Mouse (Mus musculus): ENCODE data around the gene Cntnap2. TPM values are rescaled to one million over a fixed set of nuclear protein-coding genes. Genes with fewer than 3 reads are reported as not detected.
"Not testable (repeated sequence)": the region's sequence is repeated elsewhere in the genome, so short reads cannot be mapped to it uniquely, and the experiment has no call there.

The Cntnap2 gene
- polyA plus RNA-seq, 1 experiment from 2014 or later: 3.8 TPM

DNA sequence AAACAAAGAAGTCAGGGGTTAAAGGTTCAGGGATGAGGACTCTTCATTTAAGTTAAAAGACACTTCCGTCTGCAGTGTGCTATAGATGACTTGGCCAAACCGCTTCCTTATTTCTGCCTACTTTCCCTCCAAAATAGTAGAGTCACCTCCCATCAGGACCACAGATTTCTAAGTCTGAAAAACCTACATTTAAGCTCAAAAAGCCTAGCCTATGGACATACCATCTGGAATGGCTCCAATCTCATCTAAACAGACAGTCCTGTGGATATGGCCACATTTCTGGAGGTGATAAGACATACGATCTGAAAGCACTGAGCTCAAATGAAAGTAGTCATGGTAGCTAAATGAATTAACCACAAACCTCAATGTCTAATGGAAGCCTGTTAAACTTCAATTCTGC, 2212.4 kb downstream of the Cntnap2 start:
- Histone ChIP-seq H3K27ac (ENCODE audit: low read length) (no peak overlapping the region), H3K4me2 (replicated peaks; ENCODE audit: low read depth, low read length) (no peak overlapping the region), H3K36me3 (ENCODE audit: control insufficient read depth, insufficient read depth, low read length) (no peaks in the 10 kb centered on the region), H3K9ac (replicated peaks; ENCODE audit: low read depth, low read length) (no peak overlapping the region), H3K4me3 (ENCODE audit: low read depth, low read length) (no peak overlapping the region), H3K4me1 (ENCODE audit: control insufficient read depth, insufficient read depth, low read length) (no peaks in the 10 kb centered on the region), H3K27me3 (ENCODE audit: control insufficient read depth, insufficient read depth, low read length) (no peaks in the 10 kb centered on the region), H3K9me3 (ENCODE audit: control insufficient read depth, low read depth, low read length) (no peaks in the 10 kb centered on the region)
- WGBS: 84% methylated on average over 3 of the region's 3 CpGs
- no peak for ATAC-seq (ENCODE audit: insufficient number of reproducible peaks, insufficient read depth, low FRiP score, low read depth)

DNA sequence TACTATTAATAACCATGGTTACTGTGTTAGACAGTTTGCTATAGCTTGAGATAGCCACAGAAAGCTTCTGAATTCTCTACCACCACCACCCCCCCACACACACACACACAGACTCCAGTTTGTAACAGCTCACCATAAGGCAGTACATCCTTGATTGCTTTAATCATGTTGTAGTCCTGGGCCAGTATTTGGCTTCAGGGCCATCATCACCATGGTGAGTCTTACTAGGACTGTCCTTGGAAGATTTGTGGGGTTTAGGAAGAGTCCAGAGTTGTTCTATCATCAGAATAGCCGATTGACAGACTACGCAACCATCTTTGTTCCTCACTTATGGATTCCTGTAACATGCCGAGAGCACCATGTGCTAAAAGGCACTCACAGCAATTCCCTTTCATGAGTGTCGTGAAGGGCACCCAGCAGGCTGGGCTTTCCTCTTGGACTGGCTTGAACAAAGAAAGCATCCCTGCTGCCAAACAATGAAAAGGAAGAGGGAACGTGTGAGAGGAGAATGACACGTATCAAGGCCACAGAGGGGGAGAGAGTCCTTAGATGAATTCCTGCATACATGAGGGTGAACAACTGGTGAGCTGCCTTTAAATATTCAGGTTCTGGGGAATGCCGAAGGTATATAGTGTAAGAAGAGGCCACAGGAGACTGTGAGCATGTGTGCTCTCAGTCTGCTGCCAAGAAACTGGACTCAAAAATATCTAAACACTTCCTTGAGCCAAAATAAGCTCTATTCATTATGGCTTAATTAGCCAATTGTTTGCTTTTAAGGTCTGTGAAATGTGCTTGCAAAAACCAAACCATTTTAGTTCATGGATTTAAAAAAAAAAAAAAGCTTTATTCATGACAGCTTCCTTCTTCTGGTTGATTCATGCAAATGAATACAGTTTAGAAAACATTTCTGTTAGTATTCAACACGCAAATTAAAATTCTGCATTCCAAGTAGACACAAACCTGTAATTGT, 2213.7 kb downstream of the Cntnap2 start:
- Histone ChIP-seq H3K27ac (ENCODE audit: low read length) (no peak overlapping the region), H3K4me1 (ENCODE audit: control insufficient read depth, insufficient read depth, low read length) (no peaks in the 10 kb centered on the region), H3K4me3 (ENCODE audit: low read depth, low read length) (no peak overlapping the region), H3K27me3 (ENCODE audit: control insufficient read depth, insufficient read depth, low read length) (no peaks in the 10 kb centered on the region), H3K9me3 (ENCODE audit: control insufficient read depth, low read depth, low read length) (no peaks in the 10 kb centered on the region), H3K9ac (replicated peaks; ENCODE audit: low read depth, low read length) (no peak overlapping the region), H3K36me3 (ENCODE audit: control insufficient read depth, insufficient read depth, low read length) (no peaks in the 10 kb centered on the region), H3K4me2 (replicated peaks; ENCODE audit: low read depth, low read length) (no peak overlapping the region)
- ATAC-seq (ENCODE audit: insufficient number of reproducible peaks, insufficient read depth, low FRiP score, low read depth): no peak
- WGBS: 74% methylated on average over 8 of the region's 8 CpGs

DNA sequence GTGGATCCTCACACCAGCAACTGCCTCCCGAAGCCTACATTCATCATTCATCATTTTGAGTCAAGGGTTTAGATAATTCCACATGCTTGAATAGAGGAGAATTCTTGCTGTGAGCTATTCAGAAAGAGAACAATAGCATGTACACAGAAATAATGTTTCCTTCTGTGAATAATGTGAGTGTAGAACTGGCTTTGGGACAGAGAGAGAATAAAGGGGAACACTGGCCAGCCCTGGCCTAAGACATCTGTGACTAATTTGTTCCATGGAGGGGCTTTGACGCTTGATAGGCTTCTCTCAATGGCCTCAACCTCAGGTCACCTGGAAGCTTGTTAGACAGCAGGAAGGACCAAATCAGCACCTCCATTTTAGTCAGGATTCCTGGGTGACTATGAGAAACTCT, 2215.9 kb downstream of the Cntnap2 start:
- Histone ChIP-seq H3K27ac (ENCODE audit: low read length) (no peak overlapping the region), H3K4me3 (ENCODE audit: low read depth, low read length) (no peak overlapping the region), H3K27me3 (ENCODE audit: control insufficient read depth, insufficient read depth, low read length) (no peaks in the 10 kb centered on the region), H3K4me1 (ENCODE audit: control insufficient read depth, insufficient read depth, low read length) (no peaks in the 10 kb centered on the region), H3K9me3 (ENCODE audit: control insufficient read depth, low read depth, low read length) (no peaks in the 10 kb centered on the region), H3K4me2 (replicated peaks; ENCODE audit: low read depth, low read length) (no peak overlapping the region), H3K9ac (replicated peaks; ENCODE audit: low read depth, low read length) (no peak overlapping the region), H3K36me3 (ENCODE audit: control insufficient read depth, insufficient read depth, low read length) (no peaks in the 10 kb centered on the region)
- WGBS: 50% methylated on average over 2 of the region's 2 CpGs
- no peak for ATAC-seq (ENCODE audit: insufficient number of reproducible peaks, insufficient read depth, low FRiP score, low read depth)

DNA sequence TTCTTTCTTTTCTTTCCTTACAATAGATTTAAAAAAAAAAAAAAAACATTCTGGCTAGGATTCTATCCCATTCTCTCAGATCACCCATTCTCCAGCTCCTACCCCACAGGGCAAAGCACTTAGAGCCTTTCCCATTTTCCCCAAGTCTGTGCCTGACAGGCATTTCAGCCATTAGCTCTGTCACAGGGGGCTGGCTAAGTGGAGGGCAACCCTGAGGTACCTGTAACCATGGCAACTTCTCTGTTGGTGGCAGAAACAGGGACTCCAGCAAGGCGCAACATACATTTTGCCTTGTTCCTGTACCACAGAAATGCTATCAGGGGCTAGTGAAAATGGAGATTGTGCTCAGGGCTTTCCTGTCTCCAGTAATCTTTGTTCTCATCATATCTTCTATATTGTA, 2220.0 kb downstream of the Cntnap2 start:
- ATAC-seq (ENCODE audit: insufficient number of reproducible peaks, insufficient read depth, low FRiP score, low read depth): no peak
- no peak overlapping the region for H3K4me3 ChIP-seq (ENCODE audit: low read depth, low read length)
- no peaks in the 10 kb centered on the region for H3K9me3 ChIP-seq (ENCODE audit: control insufficient read depth, low read depth, low read length)
- H3K27ac ChIP-seq (ENCODE audit: low read length): no peak overlapping the region
- no peaks in the 10 kb centered on the region for H3K4me1 ChIP-seq (ENCODE audit: control insufficient read depth, insufficient read depth, low read length)
- no peak overlapping the region for H3K4me2 ChIP-seq (replicated peaks; ENCODE audit: low read depth, low read length)
- no peaks in the 10 kb centered on the region for H3K27me3 ChIP-seq (ENCODE audit: control insufficient read depth, insufficient read depth, low read length)
- 50% methylated on average over 1 of the region's 1 CpGs for WGBS
- H3K36me3 ChIP-seq (ENCODE audit: control insufficient read depth, insufficient read depth, low read length): no peaks in the 10 kb centered on the region
- no peak overlapping the region for H3K9ac ChIP-seq (replicated peaks; ENCODE audit: low read depth, low read length)

DNA sequence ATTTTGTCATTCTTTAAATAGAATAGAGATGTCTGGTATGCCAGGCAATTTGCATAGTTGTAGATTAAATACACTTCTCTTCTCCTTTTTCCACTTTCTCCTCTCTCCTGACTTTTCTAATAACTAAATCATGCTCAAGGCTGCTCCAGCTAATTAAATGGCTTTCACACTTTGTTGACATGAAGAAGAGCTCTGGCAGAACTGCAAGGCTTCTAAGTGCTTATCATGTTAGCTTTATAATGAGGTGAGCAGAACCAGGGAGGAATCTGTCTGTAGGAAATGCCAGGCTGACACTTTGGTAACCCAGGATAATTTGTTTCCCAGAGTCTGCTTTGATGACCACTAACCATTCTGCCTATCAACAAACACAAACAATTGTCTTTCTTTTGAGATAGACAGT, 2222.4 kb downstream of the Cntnap2 start:
- no peak overlapping the region for H3K4me3 ChIP-seq (ENCODE audit: low read depth, low read length)
- H3K9ac ChIP-seq (replicated peaks; ENCODE audit: low read depth, low read length): no peak overlapping the region
- no peaks in the 10 kb centered on the region for H3K27me3 ChIP-seq (ENCODE audit: control insufficient read depth, insufficient read depth, low read length)
- H3K27ac ChIP-seq (ENCODE audit: low read length): no peak overlapping the region
- no peaks in the 10 kb centered on the region for H3K9me3 ChIP-seq (ENCODE audit: control insufficient read depth, low read depth, low read length)
- no peaks in the 10 kb centered on the region for H3K36me3 ChIP-seq (ENCODE audit: control insufficient read depth, insufficient read depth, low read length)
- no peak overlapping the region for H3K4me2 ChIP-seq (replicated peaks; ENCODE audit: low read depth, low read length)
- no peak for ATAC-seq (ENCODE audit: insufficient number of reproducible peaks, insufficient read depth, low FRiP score, low read depth)
- H3K4me1 ChIP-seq (ENCODE audit: control insufficient read depth, insufficient read depth, low read length): no peaks in the 10 kb centered on the region

DNA sequence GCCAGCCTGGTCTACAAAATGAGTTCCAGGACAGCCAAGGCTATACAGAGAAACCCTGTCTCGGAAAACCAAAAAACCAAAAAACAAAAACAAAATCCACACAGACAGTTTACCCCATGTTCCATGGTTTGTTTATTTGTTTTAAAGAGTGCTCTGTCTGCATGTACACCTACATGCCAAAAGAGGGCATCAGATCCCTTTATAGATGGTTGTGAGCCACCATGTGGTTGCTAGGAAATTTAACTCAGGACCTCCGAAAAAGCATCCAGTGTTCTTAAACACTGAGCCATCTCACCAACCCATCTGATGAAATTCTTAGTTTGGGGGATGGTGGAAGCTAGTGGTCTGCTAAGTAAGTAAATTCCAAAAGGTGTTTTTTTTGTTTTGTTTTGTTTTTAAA, 2225.6 kb downstream of the Cntnap2 start:
- no peaks in the 10 kb centered on the region for H3K9me3 ChIP-seq (ENCODE audit: control insufficient read depth, low read depth, low read length)
- whole genome bisulfite sequencing: 82% methylated on average over 2 of the region's 2 CpGs
- H3K4me3 ChIP-seq (ENCODE audit: low read depth, low read length): no peak overlapping the region
- no peak overlapping the region for H3K27ac ChIP-seq (ENCODE audit: low read length)
- no peak overlapping the region for H3K4me2 ChIP-seq (replicated peaks; ENCODE audit: low read depth, low read length)
- H3K27me3 ChIP-seq (ENCODE audit: control insufficient read depth, insufficient read depth, low read length): no peaks in the 10 kb centered on the region
- H3K36me3 ChIP-seq (ENCODE audit: control insufficient read depth, insufficient read depth, low read length): no peaks in the 10 kb centered on the region
- no peaks in the 10 kb centered on the region for H3K4me1 ChIP-seq (ENCODE audit: control insufficient read depth, insufficient read depth, low read length)
- ATAC-seq (ENCODE audit: insufficient number of reproducible peaks, insufficient read depth, low FRiP score, low read depth): no peak
- no peak overlapping the region for H3K9ac ChIP-seq (replicated peaks; ENCODE audit: low read depth, low read length)

DNA sequence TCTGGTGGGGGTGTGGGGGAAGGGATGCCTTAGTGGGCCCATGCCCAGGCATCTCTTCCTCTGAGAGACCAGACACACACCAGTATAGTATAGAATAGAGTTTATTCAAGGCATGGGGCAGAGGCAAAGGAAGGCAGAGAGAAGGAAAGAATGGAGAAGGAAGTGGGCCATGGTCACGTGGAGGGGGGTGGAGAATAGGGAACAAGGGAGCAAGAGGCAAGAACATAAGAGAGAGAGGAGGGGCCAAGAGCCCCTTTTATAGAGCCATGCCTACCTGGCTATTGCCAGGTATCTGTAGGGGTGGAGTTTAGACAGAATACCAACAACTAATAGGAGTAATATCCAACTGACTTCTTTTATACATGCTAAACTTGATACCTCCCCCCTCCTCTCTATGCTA, 2226.6 kb downstream of the Cntnap2 start:
- Histone ChIP-seq H3K9ac (replicated peaks; ENCODE audit: low read depth, low read length) (no peak overlapping the region), H3K4me2 (replicated peaks; ENCODE audit: low read depth, low read length) (no peak overlapping the region), H3K36me3 (ENCODE audit: control insufficient read depth, insufficient read depth, low read length) (no peaks in the 10 kb centered on the region), H3K9me3 (ENCODE audit: control insufficient read depth, low read depth, low read length) (no peaks in the 10 kb centered on the region), H3K27ac (ENCODE audit: low read length) (no peak overlapping the region), H3K27me3 (ENCODE audit: control insufficient read depth, insufficient read depth, low read length) (no peaks in the 10 kb centered on the region), H3K4me3 (ENCODE audit: low read depth, low read length) (no peak overlapping the region), H3K4me1 (ENCODE audit: control insufficient read depth, insufficient read depth, low read length) (no peaks in the 10 kb centered on the region)
- ATAC-seq (ENCODE audit: insufficient number of reproducible peaks, insufficient read depth, low FRiP score, low read depth): no peak
- 61% methylated on average over 1 of the region's 1 CpGs for WGBS

DNA sequence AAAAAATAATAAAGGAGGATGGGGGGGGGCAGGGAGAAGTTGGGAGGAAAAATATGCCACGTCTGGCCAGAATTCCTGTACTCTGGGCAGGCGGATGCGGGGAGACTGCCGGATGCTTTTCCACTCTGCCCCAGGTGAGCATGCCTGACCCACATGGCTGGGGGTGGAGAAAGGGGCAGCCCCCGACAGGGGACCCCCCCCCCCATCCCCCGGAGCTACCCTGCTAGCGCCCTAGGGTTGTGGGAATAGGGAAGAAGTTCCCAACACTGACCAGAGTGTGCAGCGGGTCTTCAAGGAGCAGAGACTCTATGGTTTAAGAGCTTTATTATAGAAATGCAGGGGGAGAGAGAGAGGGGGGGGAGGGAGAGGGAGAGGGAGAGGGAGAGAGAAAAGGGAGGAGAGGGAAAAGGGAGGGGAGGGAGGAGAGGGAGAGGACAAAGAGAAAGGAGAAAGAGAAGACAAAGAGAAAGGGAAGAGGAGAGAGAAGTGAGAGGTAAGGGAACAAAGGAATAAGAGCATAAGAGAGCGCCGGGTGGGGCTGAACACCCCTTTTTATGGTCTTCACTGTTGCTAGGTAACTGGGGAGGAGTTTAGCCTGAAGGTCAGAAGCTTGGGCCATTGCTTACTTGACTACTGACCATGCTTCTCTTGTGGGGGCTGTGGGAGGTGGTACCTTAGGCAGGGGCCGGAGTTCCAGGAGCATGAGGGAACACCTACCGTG, 2227.2 kb downstream of the Cntnap2 start:
- not testable (repeated sequence) for H3K36me3 ChIP-seq (ENCODE audit: control insufficient read depth, insufficient read depth, low read length); H3K27ac ChIP-seq (ENCODE audit: low read length); H3K4me2 ChIP-seq (replicated peaks; ENCODE audit: low read depth, low read length); H3K9ac ChIP-seq (replicated peaks; ENCODE audit: low read depth, low read length); H3K27me3 ChIP-seq (ENCODE audit: control insufficient read depth, insufficient read depth, low read length); H3K9me3 ChIP-seq (ENCODE audit: control insufficient read depth, low read depth, low read length); H3K4me3 ChIP-seq (ENCODE audit: low read depth, low read length); H3K4me1 ChIP-seq (ENCODE audit: control insufficient read depth, insufficient read depth, low read length); ATAC-seq (ENCODE audit: insufficient number of reproducible peaks, insufficient read depth, low FRiP score, low read depth)
- 45% methylated on average over 12 of the region's 12 CpGs for WGBS
